Mouse (Mus musculus) lung, adult 2 months (tissue): ENCODE measurements around the gene Gabrb1. TPM values are rescaled to one million over a fixed set of nuclear protein-coding genes. Genes with fewer than 3 reads are reported as not detected.
"Not testable (repeated sequence)": the region's sequence is repeated elsewhere in the genome, so short reads cannot be mapped to it uniquely, and the experiment has no call there.

Experiments
- DNase-seq: peaks from one replicate; pipeline ENCODE4 v3.0.0; 2022
- H3K4me1 ChIP-seq: fragments of 200-500 bp; 2 replicates; pipeline ENCODE4 v1.6.1; 2011; ENCODE audit warnings: low read length; ENCODE audit not compliant: control insufficient read depth, insufficient read depth
- H3K4me3 ChIP-seq: fragments of 200-500 bp; replicated peaks from 2 replicates; pipeline ENCODE3; 2011; ENCODE audit warnings: low read depth, mild to moderate bottlenecking, control low read depth, low read length; ENCODE audit errors: extremely low read depth
- CTCF ChIP-seq: fragments of 200-500 bp; IDR thresholded peaks from 2 replicates; pipeline ENCODE4 v1.5.1; 2011; ENCODE audit warnings: mild to moderate bottlenecking, low read length, control low read depth; ENCODE audit not compliant: insufficient read depth
- POLR2A ChIP-seq: fragments of 200-500 bp; IDR thresholded peaks from 2 replicates; pipeline ENCODE4 v1.6.1; 2011; ENCODE audit warnings: low read depth, mild to moderate bottlenecking, control low read depth, low read length, borderline replicate concordance; ENCODE audit errors: extremely low read depth
- WGBS: fragments of 180-500 bp; shearing (Covaris S2); methylation state at CpG from one replicate; pipeline ENCODE4 v1.1.7; 2018; 5-methylcytosine and 5-hydroxymethylcytosine counted together
- polyA plus RNA-seq: library from polyadenylated mRNA; depleted of rRNA; stranded (reverse); fragments of >200 nt; gene quantifications from 2 replicates; pipeline ENCODE4 v1.2.3, GENCODE M21; 2012

Gabrb1 gene
- polyA plus RNA-seq, 1 experiment: not detected

DNA sequence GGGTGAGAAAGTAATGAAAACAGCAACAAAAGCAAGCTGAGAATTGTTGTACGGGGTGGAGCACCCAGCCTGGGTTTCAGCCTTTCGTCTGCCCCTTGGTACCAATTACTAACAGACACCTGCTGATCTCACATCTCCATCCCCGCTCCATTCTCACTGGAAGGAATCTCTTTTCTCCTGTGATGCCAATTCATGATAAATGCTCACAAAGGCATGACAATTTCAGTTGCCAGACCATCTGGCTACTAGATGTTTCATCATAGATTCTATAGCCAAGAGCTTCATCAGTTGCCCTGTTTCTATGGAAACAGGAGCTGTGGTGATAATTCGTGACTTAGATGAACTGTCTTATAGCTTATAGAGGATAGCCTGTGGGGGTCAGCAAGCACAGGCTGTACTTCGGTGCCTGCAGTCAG lies 329.1 kb downstream of the Gabrb1 start:
- no peak for DNase-seq
- no peaks in the 10 kb centered on the region for H3K4me1 ChIP-seq
- WGBS: 70% methylated on average over 5 of the region's 5 CpGs
- TF ChIP-seq CTCF (no peak), POLR2A (no peak)
- H3K4me3 ChIP-seq: no peak overlapping the region

DNA sequence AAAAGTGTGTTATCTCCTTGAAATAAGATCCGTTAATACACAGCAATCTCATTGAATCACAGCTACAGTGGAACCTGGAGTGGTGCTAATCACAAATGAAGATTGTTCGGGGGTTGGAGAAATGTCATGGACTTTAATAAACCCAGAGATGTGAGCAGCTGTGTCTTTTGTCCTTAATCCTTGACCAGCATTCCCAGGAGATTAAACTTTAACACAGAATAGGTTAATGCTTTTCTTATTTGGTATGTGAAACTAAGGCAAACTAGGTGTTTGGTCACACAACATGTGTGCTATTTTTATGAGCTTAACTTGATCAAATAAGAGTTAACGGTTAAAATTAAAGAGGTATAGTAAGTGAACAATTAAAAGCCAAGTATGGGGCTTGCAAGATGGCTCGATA lies 341.6 kb downstream of the Gabrb1 start:
- DNase-seq: no peak
- TF ChIP-seq CTCF: no peak
- TF ChIP-seq POLR2A: no peak
- 76% methylated on average over 4 of the region's 4 CpGs for WGBS
- Histone ChIP-seq H3K4me3 (no peak overlapping the region), H3K4me1 (no peaks in the 10 kb centered on the region)

- 55% methylated on average over 3 of the region's 3 CpGs for WGBS
- DNase-seq: no peak
- no peak overlapping the region for H3K4me3 ChIP-seq
- TF ChIP-seq POLR2A: no peak
- TF ChIP-seq CTCF: no peak
- no peaks in the 10 kb centered on the region for H3K4me1 ChIP-seq
Measured at GRCm38 (mm10) chr5:72003811-72004435, 346.0 kb downstream of the Gabrb1 start.

- TF ChIP-seq CTCF (no peak), POLR2A (no peak)
- Histone ChIP-seq H3K4me1 (no peaks in the 10 kb centered on the region), H3K4me3 (no peak overlapping the region)
- no peak for DNase-seq
Measured at GRCm38 (mm10) chr5:72036954-72037353, 379.0 kb downstream of the Gabrb1 start.

DNA sequence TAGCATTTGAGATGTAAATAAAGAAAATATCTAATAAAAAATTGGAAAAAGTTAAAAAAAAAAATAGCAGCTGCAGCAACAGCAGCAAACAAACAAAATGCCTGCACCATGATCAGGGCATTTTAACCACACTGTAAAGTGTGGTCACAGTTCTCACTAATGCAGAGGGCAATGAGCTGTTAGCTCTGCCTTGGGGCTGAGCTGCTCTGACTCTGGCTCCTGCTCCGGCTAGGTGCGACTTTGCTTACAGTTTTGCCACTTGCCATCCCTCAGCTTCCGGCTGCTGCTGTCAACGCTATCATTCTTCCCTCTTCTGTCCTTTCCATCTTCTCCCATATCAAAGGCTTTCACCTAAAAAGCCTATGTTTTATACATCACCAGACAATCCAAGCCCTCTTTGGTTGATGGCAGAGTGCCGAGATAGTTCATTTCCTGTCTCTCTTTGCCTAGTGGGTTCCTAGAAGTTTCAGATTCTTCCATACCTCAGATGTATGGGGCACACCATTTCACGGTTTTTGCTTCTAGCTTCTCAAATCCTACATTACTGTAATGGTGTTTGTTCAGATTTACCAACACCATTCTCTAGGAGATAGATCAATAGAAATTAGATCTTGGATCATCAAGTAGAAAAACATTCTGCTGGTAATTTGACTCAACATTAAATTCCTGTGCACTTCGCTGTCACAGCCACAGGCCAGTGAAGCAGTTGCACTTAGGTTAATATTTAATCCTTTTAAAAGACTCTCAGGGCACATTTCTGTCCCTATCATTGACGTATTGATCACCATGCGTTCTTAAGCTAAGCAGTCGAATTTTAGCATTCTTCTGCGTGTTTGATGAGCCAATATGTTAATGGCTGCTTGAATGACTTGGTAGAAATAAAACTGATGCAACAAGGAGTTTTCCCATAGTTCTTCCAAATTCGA lies 385.6 kb downstream of the Gabrb1 start:
- H3K4me1 ChIP-seq: no peaks in the 10 kb centered on the region
- 51% methylated on average over 12 of the region's 12 CpGs for WGBS
- TF ChIP-seq CTCF (no peak), POLR2A (no peak)
- H3K4me3 ChIP-seq: no peak overlapping the region
- no peak for DNase-seq

- no peak for TF ChIP-seq POLR2A
- no peak for TF ChIP-seq CTCF
- Histone ChIP-seq H3K4me1 (no peaks in the 10 kb centered on the region), H3K4me3 (no peak overlapping the region)
- DNase-seq: no peak
- WGBS: 80% methylated on average over 2 of the region's 2 CpGs
Measured at GRCm38 (mm10) chr5:72046261-72046660, 388.3 kb downstream of the Gabrb1 start.

DNA sequence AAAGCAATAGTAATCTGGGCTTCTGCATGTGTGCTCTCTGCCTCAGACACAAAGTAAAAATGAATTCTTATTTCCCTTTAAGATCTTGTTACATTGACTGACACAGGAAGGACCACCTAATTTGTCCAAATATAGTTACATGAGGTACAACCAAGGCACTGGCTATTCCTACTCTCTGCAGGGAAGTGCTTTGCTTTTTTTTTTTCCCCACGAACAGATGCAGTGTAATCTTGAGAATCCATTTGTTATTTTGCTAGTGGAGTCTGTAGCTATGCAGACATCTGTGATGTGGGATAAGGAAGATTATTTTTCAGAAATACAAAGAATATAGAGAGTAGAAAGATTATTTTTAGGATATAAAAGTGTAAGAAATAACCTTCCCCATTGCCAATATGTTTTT lies 406.2 kb downstream of the Gabrb1 start:
- Histone ChIP-seq H3K4me1 (no peaks in the 10 kb centered on the region), H3K4me3 (no peak overlapping the region)
- TF ChIP-seq POLR2A: no peak
- TF ChIP-seq CTCF: no peak
- WGBS: 32% methylated on average over 1 of the region's 1 CpGs
- no peak for DNase-seq

DNA sequence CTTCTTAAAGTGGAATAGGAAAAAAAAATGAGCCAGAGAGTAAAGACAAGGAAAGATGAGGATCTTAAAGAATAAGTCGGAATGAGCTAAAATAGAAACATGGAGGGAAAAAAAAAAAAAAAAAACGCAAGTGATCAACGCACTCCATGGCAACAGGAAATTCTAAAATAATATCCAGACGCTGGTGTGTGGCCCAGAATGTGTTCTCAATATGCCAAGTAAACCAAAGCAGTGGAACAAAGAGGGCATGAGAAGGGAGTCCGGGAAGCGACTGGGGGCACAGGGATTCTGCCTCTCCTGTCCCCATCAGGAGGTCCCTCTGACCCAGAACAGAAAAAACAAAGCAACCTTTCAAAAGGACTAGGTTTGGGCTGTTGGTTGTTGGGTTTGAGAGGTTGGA lies 410.9 kb downstream of the Gabrb1 start:
- Histone ChIP-seq H3K4me1 (no peaks in the 10 kb centered on the region), H3K4me3 (no peak overlapping the region)
- 48% methylated on average over 6 of the region's 6 CpGs for WGBS
- TF ChIP-seq CTCF (no peak), POLR2A (no peak)
- DNase-seq: no peak

DNA sequence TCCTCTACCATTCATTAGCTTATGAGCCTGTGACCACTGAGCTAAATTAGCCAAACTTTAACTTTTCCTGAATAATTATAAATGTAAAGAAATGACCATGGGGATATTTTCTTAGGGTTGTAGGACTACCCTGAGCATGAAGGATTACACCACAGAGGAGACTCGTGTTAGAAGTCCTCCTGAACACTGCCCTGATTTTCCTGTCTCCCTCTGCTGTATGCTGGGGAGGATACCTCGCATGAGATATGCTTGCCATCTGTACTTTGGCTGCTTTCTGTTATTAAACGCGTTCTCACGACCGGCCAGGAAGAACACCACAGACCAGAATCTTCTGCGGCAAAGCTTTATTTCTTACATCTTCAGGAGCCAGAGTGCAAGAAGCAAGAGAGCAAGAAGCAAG lies 411.5 kb downstream of the Gabrb1 start:
- not testable (repeated sequence) for H3K4me1 ChIP-seq, H3K4me3 ChIP-seq, DNase-seq
- 87% methylated on average over 7 of the region's 7 CpGs for WGBS

GRCm38 (mm10) chr5:72076781-72077180 lies 418.9 kb downstream of the Gabrb1 start:
- no peak for DNase-seq
- TF ChIP-seq CTCF (no peak), POLR2A (no peak)
- H3K4me3 ChIP-seq: no peak overlapping the region
- 89% methylated on average over 6 of the region's 6 CpGs for WGBS
- H3K4me1 ChIP-seq: no peaks in the 10 kb centered on the region
